Comparison of ENCODE assay signal across 8 mouse cellular contexts in genomic region chr8:84065037-84065436, GRCm38 (mm10). TPM values are rescaled to one million over a fixed set of nuclear protein-coding genes. Genes with fewer than 3 reads are reported as not detected.
DNase-seq lines count a peak whose midpoint lies in the region; ATAC-seq lines count a peak whose summit lies in the region.

Gene Gm10643 (minus strand): TSS chr8:84065137.

- peak within 1 kb of the TSS; percentile 71 for H3K9ac ChIP-seq in lung, embryonic 16.5 days (ENCODE audit: low read length)
- H3K9ac ChIP-seq in limb, embryonic 11.5 days (ENCODE audit: low read length) = peak within 1 kb of the TSS; percentile 55

- H3K9me3 ChIP-seq in lung, embryonic 16.5 days (ENCODE audit: control insufficient read depth, low read length) = no peaks in the 10 kb centered on the region
- no peaks in the 10 kb centered on the region for H3K9me3 ChIP-seq in forebrain, embryonic 10.5 days
- H3K9me3 ChIP-seq in limb, embryonic 11.5 days (ENCODE audit: control insufficient read depth, low read length) = no peaks in the 10 kb centered on the region

- H3K36me3 ChIP-seq in lung, embryonic 16.5 days (ENCODE audit: control insufficient read depth, insufficient read depth, low read length) = no peaks in the 10 kb centered on the region
- no peaks in the 10 kb centered on the region for H3K36me3 ChIP-seq in forebrain, embryonic 10.5 days (replicated peaks)
- H3K36me3 ChIP-seq in limb, embryonic 11.5 days (ENCODE audit: control insufficient read depth, insufficient read depth, low read length) = no peaks in the 10 kb centered on the region

- DNase-seq in lung, adult 18-20 months = no peak
- no peak for DNase-seq in forebrain, embryonic 10.5 days (ENCODE audit: extremely low spot score, low spot score)
- DNase-seq in limb, embryonic 11.5 days (ENCODE audit: low spot score) = no peak
- no peak for DNase-seq in thymus, postnatal 4 days
- DNase-seq in urinary bladder, adult 2 months (ENCODE audit: low spot score) = no peak
- no peak for DNase-seq in cerebellum, adult 11 months

- H3K4me3 ChIP-seq in lung, embryonic 16.5 days (ENCODE audit: low read length) = peak within 1 kb of the TSS; percentile 53
- H3K4me3 ChIP-seq in forebrain, embryonic 10.5 days = peak within 1 kb of the TSS; percentile 91
- peak within 1 kb of the TSS; percentile 44 for H3K4me3 ChIP-seq in limb, embryonic 11.5 days (ENCODE audit: low read depth, low read length)

- peak within 1 kb of the TSS; percentile 76 for H3K27ac ChIP-seq in lung, embryonic 16.5 days (ENCODE audit: low read length)
- peak within 1 kb of the TSS; percentile 98 for H3K27ac ChIP-seq in forebrain, embryonic 10.5 days
- no peak within 1 kb of the TSS; the same call in 1 of the 2 replicates for H3K27ac ChIP-seq in limb, embryonic 11.5 days (replicated peaks; ENCODE audit: low read depth, low read length)

- no peaks in the 10 kb centered on the region for H3K27me3 ChIP-seq in lung, embryonic 16.5 days (ENCODE audit: control insufficient read depth, insufficient read depth, low read depth, low read length)
- H3K27me3 ChIP-seq in forebrain, embryonic 10.5 days (ENCODE audit: poor library complexity, severe bottlenecking) = no peaks in the 10 kb centered on the region
- H3K27me3 ChIP-seq in limb, embryonic 11.5 days (ENCODE audit: control insufficient read depth, insufficient read depth, low read length) = no peaks in the 10 kb centered on the region

- H3K4me2 ChIP-seq in lung, embryonic 16.5 days (ENCODE audit: low read depth, low read length) = peak within 1 kb of the TSS; percentile 61
- H3K4me2 ChIP-seq in limb, embryonic 11.5 days (ENCODE audit: low read depth, severe bottlenecking) = peak within 1 kb of the TSS; percentile 60

- H3K4me1 ChIP-seq in lung, embryonic 16.5 days (replicated peaks; ENCODE audit: control insufficient read depth, insufficient read depth, low read length) = peaks cover 25% of the 10 kb centered on the region
- H3K4me1 ChIP-seq in forebrain, embryonic 10.5 days = peaks cover 37% of the 10 kb centered on the region
- H3K4me1 ChIP-seq in limb, embryonic 11.5 days (ENCODE audit: control insufficient read depth, insufficient read depth, low read length) = peaks cover 6% of the 10 kb centered on the region

- ATAC-seq in lung, embryonic 16.5 days (ENCODE audit: low read depth) = no peak
- ATAC-seq in limb, embryonic 11.5 days (ENCODE audit: insufficient number of reproducible peaks, low FRiP score, low TSS enrichment, low read depth) = no peak
- ATAC-seq in neutrophil, adult 5-6 weeks (ENCODE audit: extremely low read depth, insufficient number of reproducible peaks, low FRiP score, poor library complexity, severe bottlenecking) = no peak

- 80% methylated on average over 1 of the region's 1 CpGs for WGBS in lung, embryonic 16.5 days
- whole genome bisulfite sequencing in forebrain, embryonic 10.5 days = 92% methylated on average over 1 of the region's 1 CpGs
- 94% methylated on average over 1 of the region's 1 CpGs for WGBS in limb, embryonic 11.5 days

RNA-seq across cellular contexts. Expression of gene Gm10643, which starts in this region (rescaled TPM):
- 1.2 and 1.4 TPM in 2 replicates for polyA plus RNA-seq in lung, embryonic 16.5 days (2015; fragmentation: Nextera tagmentation; extraction: Ambion mirVana)
- polyA plus RNA-seq in forebrain, embryonic 10.5 days (2016; fragmentation: Nextera tagmentation; extraction: Ambion mirVana) = 1.0 and 1.5 TPM in 2 replicates
- polyA plus RNA-seq in limb, embryonic 11.5 days (2014; fragmentation: Nextera tagmentation; extraction: Ambion mirVana) = 1.2 and 1.3 TPM in 2 replicates
- 12.3 and 12.5 TPM in 2 replicates for total RNA-seq in neutrophil, adult 5-6 weeks (2017)
- 2.0 and 2.3 TPM in 2 replicates for polyA plus RNA-seq in urinary bladder, adult 2 months (2012; rRNA removed)
